Mouse (Mus musculus) heart, adult 2 months (tissue): Measurements from ENCODE around the gene Rnasek.

Source experiments
- CTCF ChIP-seq: fragments of 200-600 bp; IDR thresholded peaks from 2 replicates; pipeline ENCODE4 v1.8.1; 2022; ENCODE audit warnings: antibody characterized with exemption, mild to moderate bottlenecking, moderate library complexity
- EP300 ChIP-seq: fragments of 200-500 bp; IDR thresholded peaks from 2 replicates; pipeline ENCODE4 v1.6.1; 2011; ENCODE audit warnings: low read depth, low read length, control low read depth; ENCODE audit not compliant: insufficient read depth
- POLR2A ChIP-seq: fragments of 200-500 bp; IDR thresholded peaks from 2 replicates; pipeline ENCODE4 v1.6.1; 2011; ENCODE audit warnings: mild to moderate bottlenecking, low read depth, low read length, control low read depth; ENCODE audit not compliant: insufficient read depth

DNA sequence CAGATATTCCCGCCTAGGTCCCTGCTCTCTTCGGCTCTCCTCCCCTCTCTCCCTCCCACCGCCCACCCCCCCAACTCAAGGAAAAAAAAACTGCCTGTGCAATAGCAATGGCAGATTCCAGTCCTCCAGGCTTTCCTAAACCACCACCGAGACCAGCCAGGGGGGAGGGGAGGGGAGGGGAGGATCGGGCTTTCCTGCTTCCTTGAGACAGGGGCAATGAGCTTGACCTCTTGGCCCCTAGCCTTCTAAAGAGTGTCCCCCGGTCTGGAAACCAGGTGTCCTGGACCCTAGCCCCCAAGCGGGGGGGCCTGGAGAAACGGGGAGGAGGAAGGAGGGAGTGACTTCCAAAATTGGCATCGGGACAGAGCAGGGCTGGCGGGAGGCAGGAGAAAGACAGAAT, 7.1 kb downstream of the Rnasek start:
- TF ChIP-seq CTCF (no peak), POLR2A (no peak), EP300 (0 out of 2 replicates have a peak, but pooled peaks have one; percentile 9)
